Comparison of ENCODE assay signal across 10 mouse cellular contexts in genomic region chr5:25041307-25041706, GRCm38 (mm10). TPM values are rescaled to one million over a fixed set of nuclear protein-coding genes. Genes with fewer than 3 reads are reported as not detected.
A peak's percentile ranks its signal among the peaks of the same experiment; 100 is the strongest.
DNase-seq lines count a peak whose midpoint lies in the region; ATAC-seq lines count a peak whose summit lies in the region.
"Had no signal": no experiment of that assay in that cellular context is flagged by ENCODE, and none has a peak within 500 bp of the region (broad histone marks: within the 10 kb centered on the region; RNA-seq: fewer than 3 reads in every experiment).

No protein-coding gene starts in this region.

- peaks cover 8% of the 10 kb centered on the region; the same call in 1 of the 2 replicates for H3K4me1 ChIP-seq in liver, embryonic 11.5 days (replicated peaks; ENCODE audit: control insufficient read depth, insufficient read depth, low read length)
- H3K4me1 ChIP-seq: limb, embryonic 12.5 days had no signal

- no peaks in the 10 kb centered on the region for H3K36me3 ChIP-seq in liver, embryonic 11.5 days (ENCODE audit: control insufficient read depth, insufficient read depth, low read length)
- H3K36me3 ChIP-seq: heart, embryonic 15.5 days; limb, embryonic 12.5 days had no signal

- 40% methylated on average over 5 of the region's 5 CpGs for WGBS in liver, embryonic 11.5 days

- H3K9ac ChIP-seq in liver, embryonic 11.5 days (ENCODE audit: low read depth, low read length), result no peak overlapping the region
- H3K9ac ChIP-seq: heart, embryonic 15.5 days; limb, embryonic 12.5 days had no signal

- H3K9me3 ChIP-seq in liver, embryonic 11.5 days (ENCODE audit: control insufficient read depth, low read length), result no peaks in the 10 kb centered on the region
- H3K9me3 ChIP-seq: heart, embryonic 15.5 days; limb, embryonic 12.5 days had no signal

- no peak overlapping the region for H3K4me2 ChIP-seq in liver, embryonic 11.5 days
- H3K4me2 ChIP-seq: heart, embryonic 15.5 days; limb, embryonic 12.5 days had no signal

- H3K27ac ChIP-seq in liver, embryonic 11.5 days (ENCODE audit: low read depth, low read length), result no peak overlapping the region
- H3K27ac ChIP-seq: heart, embryonic 15.5 days; limb, embryonic 12.5 days had no signal

- DNase-seq in embryo, embryonic 10 days (ENCODE audit: low spot score), result peak; percentile 30
- no peak for DNase-seq in embryo, embryonic 9.5 days (ENCODE audit: extremely low spot score)
- DNase-seq in liver, result peak; percentile 55
- no peak for DNase-seq in liver, embryonic 11.5 days (ENCODE audit: low spot score)
- DNase-seq in adrenal gland, postnatal 36 days, result peak; percentile 42 to 68
- DNase-seq in lung, postnatal 4 days, result peak; percentile 66 to 67
- DNase-seq in retina, embryonic 14.5 days (ENCODE audit: low spot score), result no peak

- H3K27me3 ChIP-seq in liver, embryonic 11.5 days (replicated peaks; ENCODE audit: control insufficient read depth, insufficient read depth, low read length), result no peaks in the 10 kb centered on the region
- H3K27me3 ChIP-seq: heart, embryonic 15.5 days; limb, embryonic 12.5 days had no signal

- no peak for ATAC-seq in liver, embryonic 11.5 days (replicated peaks; ENCODE audit: low FRiP score)
- no peak for ATAC-seq in erythroblast, adult 5-6 weeks (replicated peaks; ENCODE audit: low FRiP score, poor library complexity, severe bottlenecking)

- no peak overlapping the region for H3K4me3 ChIP-seq in liver, embryonic 11.5 days (ENCODE audit: low read depth, low read length)
- H3K4me3 ChIP-seq: heart, embryonic 15.5 days; limb, embryonic 12.5 days had no signal

RNA-seq across cellular contexts. Expression of gene Prkag2, which starts 59.1 kb away (rescaled TPM):
- 12.8 and 15.8 TPM in 2 replicates for polyA plus RNA-seq in liver, embryonic 11.5 days (2014; fragmentation: Nextera tagmentation; extraction: Ambion mirVana)
- total RNA-seq in adrenal gland, postnatal 36 days (2021), result 10 to 100 TPM; 36.8 to 42.7 TPM
- total RNA-seq in erythroblast, adult 5-6 weeks (2015; ENCODE audit: low replicate concordance), result 8.5 and 10.0 TPM in 2 replicates
- 2.0 and 2.8 TPM in 2 replicates for total RNA-seq in erythroblast, adult 5-6 weeks (2017; ENCODE audit: low replicate concordance)

Comparison
In these comparisons a context has a peak if more than half of its experiments do, and no peak if none do; other contexts are left out.
1. DNase-seq: peak in embryo, embryonic 10 days (single experiment), liver (single experiment), adrenal gland, postnatal 36 days (2 of 2) and lung, postnatal 4 days (2 of 2); none in embryo, embryonic 9.5 days (single experiment), liver, embryonic 11.5 days (single experiment) and retina, embryonic 14.5 days (single experiment).